Mouse (Mus musculus) myocyte (in vitro differentiated cells): ENCODE measurements around the gene Slc35b3. TPM values are rescaled to one million over a fixed set of nuclear protein-coding genes. Genes with fewer than 3 reads are reported as not detected.

Experiments
- H3K27me3 ChIP-seq: one replicate; pipeline ENCODE4 v1.6.1; 2011; ENCODE audit not compliant: control insufficient read depth, insufficient read depth, insufficient read length
- H3K36me3 ChIP-seq: one replicate; pipeline ENCODE4 v1.6.1; 2011; ENCODE audit not compliant: control insufficient read depth, insufficient read depth
- H3K4me2 ChIP-seq: one replicate; pipeline ENCODE4 v1.6.1; 2011; ENCODE audit warnings: low read depth, control low read depth
- H3K4me3 ChIP-seq: one replicate; pipeline ENCODE4 v1.5.1; 2011; ENCODE audit warnings: mild to moderate bottlenecking, control low read depth, moderate library complexity
- H3K79me2 ChIP-seq: one replicate; pipeline ENCODE4 v1.6.1; 2011; ENCODE audit not compliant: control insufficient read depth, insufficient read depth
- H3ac ChIP-seq: one replicate; pipeline ENCODE4 v1.6.1; 2011; ENCODE audit not compliant: control insufficient read depth, insufficient read length
- CEBPB ChIP-seq: IDR thresholded peaks from 2 replicates; pipeline ENCODE4 v1.6.1; 2011; ENCODE audit warnings: mild to moderate bottlenecking, moderate library complexity; ENCODE audit not compliant: poor library complexity, insufficient read depth, severe bottlenecking
- E2F4 ChIP-seq: IDR thresholded peaks from one replicate; pipeline ENCODE4 v1.6.1; 2011; ENCODE audit warnings: mild to moderate bottlenecking, control low read depth, moderate library complexity; ENCODE audit not compliant: insufficient read depth
- MAX ChIP-seq: IDR thresholded peaks from one replicate; pipeline ENCODE4 v1.6.1; 2011; ENCODE audit warnings: low read depth, mild to moderate bottlenecking, control low read depth
- MYOD1 ChIP-seq, 3 experiments: IDR thresholded peaks; one replicate each; pipeline ENCODE4 v1.6.1; 2011; ENCODE audit warnings: control low read depth in 2 of 3, low read depth in 2 of 3, mild to moderate bottlenecking in 2 of 3, moderate library complexity in 1 of 3; ENCODE audit not compliant: insufficient read length in 2 of 3, control insufficient read depth in 1 of 3
- MYOG ChIP-seq, 3 experiments: IDR thresholded peaks; one replicate each; pipeline ENCODE4 v1.6.1; 2011; ENCODE audit warnings: control low read depth in 2 of 3, low read depth in 2 of 3, mild to moderate bottlenecking in 2 of 3; ENCODE audit not compliant: insufficient read length in 2 of 3, control insufficient read depth in 1 of 3, insufficient read depth in 1 of 3
- POLR2A ChIP-seq: IDR thresholded peaks from one replicate; pipeline ENCODE4 v1.6.1; 2011; ENCODE audit warnings: low read depth, mild to moderate bottlenecking, control low read depth, moderate library complexity; ENCODE audit not compliant: insufficient read length
- POLR2AphosphoS2 ChIP-seq: IDR thresholded peaks from one replicate; pipeline ENCODE4 v1.6.1; 2011; ENCODE audit warnings: low read depth, control low read depth; ENCODE audit not compliant: insufficient read length
- REST ChIP-seq: IDR thresholded peaks from one replicate; pipeline ENCODE4 v1.6.1; 2011; ENCODE audit warnings: mild to moderate bottlenecking, control low read depth, moderate library complexity; ENCODE audit not compliant: insufficient read depth, insufficient read length
- SRF ChIP-seq: IDR thresholded peaks from one replicate; pipeline ENCODE4 v1.6.1; 2011; ENCODE audit warnings: low read depth; ENCODE audit not compliant: control insufficient read depth, insufficient read length
- TCF12 ChIP-seq: IDR thresholded peaks from one replicate; pipeline ENCODE4 v1.6.1; 2011; ENCODE audit warnings: mild to moderate bottlenecking, control low read depth; ENCODE audit not compliant: poor library complexity, insufficient read depth, severe bottlenecking
- TCF3 ChIP-seq: IDR thresholded peaks from one replicate; pipeline ENCODE4 v1.6.1; 2011; ENCODE audit warnings: low read depth, control low read depth; ENCODE audit not compliant: insufficient read length
- USF1 ChIP-seq: IDR thresholded peaks from one replicate; pipeline ENCODE4 v1.6.1; 2011; ENCODE audit warnings: low read depth, mild to moderate bottlenecking, control low read depth, moderate library complexity
- polyA plus RNA-seq: library from polyadenylated mRNA; unstranded; fragments of >200 nt; fragmentation: generic; extraction: Trizol; gene quantifications from one replicate; pipeline ENCODE4 v1.2.1, GENCODE M21; 2012; ENCODE audit warnings: missing spikeins

Slc35b3 gene
- polyA plus RNA-seq, 1 experiment, result 10.1 TPM

DNA sequence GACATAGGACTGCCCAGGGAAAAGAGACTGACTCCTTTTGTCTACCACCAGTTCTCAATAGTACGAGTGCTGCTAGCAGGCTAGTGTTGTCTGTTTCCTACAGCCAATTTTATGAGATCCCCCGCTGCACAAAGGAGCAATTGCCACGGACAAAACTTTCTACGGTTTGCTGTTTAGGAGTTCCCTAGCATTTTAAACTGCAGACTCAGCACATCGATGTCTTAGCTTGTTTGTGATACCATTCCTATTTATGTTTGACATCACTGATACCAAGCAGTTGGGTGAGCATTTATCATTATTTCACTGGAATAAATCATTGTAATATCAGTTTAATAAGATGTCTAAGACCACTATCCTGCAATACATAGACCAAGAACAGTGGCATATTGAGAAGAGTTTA, 43.1 kb downstream of the Slc35b3 start:
- TF ChIP-seq E2F4 (no peak), CEBPB (no peak), MYOG (IDR thresholded peaks at IDR 0.05; ENCODE audit: control insufficient read depth in 1 of 3, insufficient read depth in 1 of 3, insufficient read length in 2 of 3, low read depth in 2 of 3) (no peak), POLR2AphosphoS2 (no peak), REST (no peak), TCF3 (no peak), MYOD1 (IDR thresholded peaks at IDR 0.05; ENCODE audit: control insufficient read depth in 1 of 3, insufficient read length in 2 of 3, low read depth in 2 of 3) (no peak), MAX (no peak), POLR2A (no peak), USF1 (no peak), SRF (no peak), TCF12 (no peak)
- H3K27me3 ChIP-seq, result no peaks in the 10 kb centered on the region

DNA sequence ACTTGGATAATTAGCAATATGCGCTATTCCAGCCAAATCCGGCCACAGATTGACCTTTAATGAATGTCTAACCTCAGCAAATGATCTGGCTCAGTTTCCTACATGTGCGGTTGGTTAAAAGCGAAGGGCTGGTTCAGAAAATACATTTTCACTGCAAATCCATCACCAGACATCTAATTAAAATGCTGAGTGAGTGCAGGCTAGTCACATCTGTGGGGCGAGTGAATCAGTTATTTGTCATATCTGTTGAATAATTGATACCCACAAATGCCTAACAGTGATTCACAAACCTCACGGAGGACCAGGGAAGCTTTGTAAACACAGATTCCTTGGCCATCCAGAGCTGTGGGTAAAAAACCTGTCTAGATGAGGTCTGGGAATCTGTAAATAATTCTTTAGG, 45.9 kb downstream of the Slc35b3 start:
- Histone ChIP-seq H3K36me3 (no peaks in the 10 kb centered on the region), H3K4me2 (peak overlapping the region; percentile 48), H3K4me3 (no peak overlapping the region), H3K27me3 (no peaks in the 10 kb centered on the region), H3K79me2 (no peaks in the 10 kb centered on the region), H3ac (no peak overlapping the region)
- TF ChIP-seq MYOD1 (IDR thresholded peaks at IDR 0.05; ENCODE audit: control insufficient read depth in 1 of 3, insufficient read length in 2 of 3, low read depth in 2 of 3) (no peak), MAX (no peak), E2F4 (no peak), POLR2A (no peak), CEBPB (no peak)

More for the DNA sequence above, 43.1 kb downstream of the Slc35b3 start:
- no peak overlapping the region for H3ac ChIP-seq
- no peaks in the 10 kb centered on the region for H3K36me3 ChIP-seq
- no peaks in the 10 kb centered on the region for H3K79me2 ChIP-seq
- no peak overlapping the region for H3K4me3 ChIP-seq
- H3K4me2 ChIP-seq, result no peak overlapping the region

DNA sequence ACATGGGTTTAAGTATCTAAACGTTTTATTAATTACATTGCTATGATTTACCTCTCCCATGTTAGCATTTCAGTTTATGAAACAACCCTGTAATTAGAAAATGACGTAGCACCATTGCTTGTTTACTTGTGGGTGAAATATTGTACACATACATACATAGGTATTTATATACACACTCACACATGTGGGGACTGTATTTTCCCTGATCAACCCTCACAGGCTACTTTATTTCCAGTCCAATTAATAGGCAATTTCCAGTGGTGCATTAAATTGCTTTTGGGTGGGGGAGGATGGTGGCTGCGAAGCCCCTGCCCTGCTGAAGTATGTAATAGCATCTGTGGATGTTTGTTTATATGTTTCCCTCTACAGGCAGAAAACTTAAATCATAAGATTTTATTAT, 68.3 kb downstream of the Slc35b3 start:
- H3K4me3 ChIP-seq, result no peak overlapping the region
- no peak overlapping the region for H3ac ChIP-seq
- H3K27me3 ChIP-seq, result no peaks in the 10 kb centered on the region
- no peaks in the 10 kb centered on the region for H3K79me2 ChIP-seq
- no peaks in the 10 kb centered on the region for H3K36me3 ChIP-seq
- TF ChIP-seq POLR2AphosphoS2 (no peak), E2F4 (no peak), MAX (no peak), SRF (no peak), POLR2A (no peak), TCF3 (no peak), MYOG (IDR thresholded peaks at IDR 0.05; ENCODE audit: control insufficient read depth in 1 of 3, insufficient read depth in 1 of 3, insufficient read length in 2 of 3, low read depth in 2 of 3) (no peak), REST (no peak), TCF12 (no peak), CEBPB (no peak), USF1 (no peak), MYOD1 (IDR thresholded peaks at IDR 0.05; ENCODE audit: control insufficient read depth in 1 of 3, insufficient read length in 2 of 3, low read depth in 2 of 3) (no peak)
- no peak overlapping the region for H3K4me2 ChIP-seq
